Mouse (Mus musculus) midbrain, embryonic 11.5 days (tissue): ENCODE measurements at regions not wholly inside any gene's neighbourhood (a gene's known extent, or its start where the extent isn't known, plus 50 kb on each side); places are given as distances from the start of the nearest gene placed in this dataset.

ENCODE experiments used
- ATAC-seq: fragments of 200-750 bp; cut with Nextera tagmentation; 2 replicates; pipeline ENCODE4 v1.8.0; 2017; ENCODE audit warnings: moderate TSS enrichment, moderate library complexity; ENCODE audit not compliant: low FRiP score
- DNase-seq: peaks from one replicate; pipeline ENCODE4 v3.0.0; 2015; ENCODE audit warnings: low spot score; ENCODE audit errors: missing footprints
- H3K27ac ChIP-seq: fragments of 300-500 bp; sonication (generic); 2 replicates; pipeline ENCODE4 v1.5.1; 2014; ENCODE audit warnings: low read depth, low read length
- H3K27me3 ChIP-seq: fragments of 300-500 bp; sonication (generic); 2 replicates; pipeline ENCODE4 v1.6.1; 2014; ENCODE audit warnings: mild to moderate bottlenecking, low read length, moderate library complexity, mixed read lengths; ENCODE audit not compliant: control insufficient read depth, insufficient read depth
- H3K36me3 ChIP-seq: fragments of 300-500 bp; sonication (generic); 2 replicates; pipeline ENCODE4 v1.6.1; 2014; ENCODE audit warnings: mild to moderate bottlenecking, low read length, moderate library complexity, mixed read lengths; ENCODE audit not compliant: control insufficient read depth, insufficient read depth
- H3K4me1 ChIP-seq: fragments of 300-500 bp; sonication (generic); 2 replicates; pipeline ENCODE4 v1.6.1; 2014; ENCODE audit warnings: low read length; ENCODE audit not compliant: control insufficient read depth, insufficient read depth
- H3K4me2 ChIP-seq: fragments of 300-500 bp; sonication (generic); 2 replicates; pipeline ENCODE4 v1.6.1; 2014; ENCODE audit warnings: mild to moderate bottlenecking, moderate library complexity
- H3K4me3 ChIP-seq: fragments of 300-500 bp; sonication (generic); 2 replicates; pipeline ENCODE4 v1.5.1; 2014; ENCODE audit warnings: low read depth, low read length
- H3K9ac ChIP-seq: fragments of 300-500 bp; sonication (generic); 2 replicates; pipeline ENCODE4 v1.6.1; 2014; ENCODE audit warnings: low read length
- H3K9me3 ChIP-seq: fragments of 300-500 bp; sonication (generic); 2 replicates; pipeline ENCODE4 v1.6.1; 2016; ENCODE audit warnings: low read length; ENCODE audit not compliant: control insufficient read depth
- WGBS: fragments of 180-500 bp; shearing (Covaris S2); extraction: QIAGEN DNeasy Blood & Tissue Kit; methylation state at CpG from one replicate; pipeline ENCODE4 v1.1.7; 2014; 5-methylcytosine and 5-hydroxymethylcytosine counted together

DNA sequence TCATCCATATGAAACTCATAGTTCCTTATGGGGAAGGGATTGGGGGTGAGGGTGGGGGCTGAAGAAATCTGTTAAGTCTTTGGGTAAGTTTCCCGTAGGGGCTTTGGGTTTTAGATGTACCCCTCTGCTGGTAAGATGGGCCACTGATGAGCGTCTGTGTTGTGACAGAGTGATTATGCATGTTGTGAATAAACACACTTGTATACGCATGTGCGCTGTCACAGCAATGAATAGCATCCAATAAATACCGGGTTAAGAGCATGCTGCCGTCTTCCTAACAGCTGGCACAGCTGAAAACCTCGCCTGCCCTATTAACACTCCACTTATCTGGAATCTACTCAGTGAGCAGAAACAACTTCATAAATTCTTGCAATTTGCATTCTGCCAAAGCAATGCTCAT lies 337.0 kb downstream of the Igsf11 start:
- H3K4me3 ChIP-seq: no peak overlapping the region
- ATAC-seq: no peak
- H3K9me3 ChIP-seq: no peaks in the 10 kb centered on the region; the same call in 1 of the 2 replicates
- DNase-seq: no peak
- H3K9ac ChIP-seq: no peak overlapping the region
- 85% methylated on average over 7 of the region's 7 CpGs for WGBS
- H3K36me3 ChIP-seq: no peaks in the 10 kb centered on the region
- H3K4me1 ChIP-seq: peaks cover 3% of the 10 kb centered on the region
- H3K27ac ChIP-seq: no peak overlapping the region
- no peak overlapping the region for H3K4me2 ChIP-seq
- H3K27me3 ChIP-seq: no peaks in the 10 kb centered on the region

- Histone ChIP-seq H3K27ac (no peak overlapping the region), H3K4me2 (no peak overlapping the region), H3K9me3 (no peaks in the 10 kb centered on the region; the same call in 1 of the 2 replicates), H3K4me3 (no peak overlapping the region), H3K27me3 (no peaks in the 10 kb centered on the region), H3K36me3 (no peaks in the 10 kb centered on the region), H3K4me1 (peaks cover 3% of the 10 kb centered on the region), H3K9ac (no peak overlapping the region)
- DNase-seq (no peak), ATAC-seq (peak; percentile 62; the same call in 1 of the 2 replicates)
- 25% methylated on average over 3 of the region's 3 CpGs for WGBS
Observed at GRCm38 (mm10) chr16:39230439-39230838, 338.0 kb downstream of the Igsf11 start.

GRCm38 (mm10) chr16:39234290-39234689 lies 341.8 kb downstream of the Igsf11 start:
- H3K36me3 ChIP-seq: no peaks in the 10 kb centered on the region
- H3K4me3 ChIP-seq: no peak overlapping the region
- H3K9me3 ChIP-seq: no peaks in the 10 kb centered on the region
- ATAC-seq (no peak), DNase-seq (no peak)
- no peaks in the 10 kb centered on the region for H3K27me3 ChIP-seq
- peaks cover 3% of the 10 kb centered on the region for H3K4me1 ChIP-seq
- H3K9ac ChIP-seq: no peak overlapping the region
- no peak overlapping the region for H3K4me2 ChIP-seq
- H3K27ac ChIP-seq: no peak overlapping the region
- 93% methylated on average over 2 of the region's 2 CpGs for WGBS

DNA sequence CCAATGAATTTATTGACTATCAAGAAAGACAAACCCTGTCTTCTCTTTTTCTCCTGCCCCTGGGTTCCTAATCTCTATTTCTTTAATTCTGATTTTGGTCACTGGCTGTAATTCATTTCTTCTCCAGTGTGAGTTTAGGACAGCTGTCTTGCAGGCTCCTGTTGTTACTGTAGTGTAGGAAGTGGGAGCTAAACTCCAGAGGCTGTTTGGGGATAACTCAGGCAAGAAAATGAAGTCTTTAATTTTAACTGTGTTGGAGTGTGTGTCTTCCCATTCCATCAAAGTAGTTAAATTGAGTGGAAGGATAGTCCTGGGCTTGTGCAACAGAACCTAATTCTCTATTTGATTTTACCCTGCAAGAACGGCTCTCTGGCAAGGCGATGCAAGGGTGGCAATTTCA lies 381.0 kb downstream of the Igsf11 start:
- Histone ChIP-seq H3K36me3 (no peaks in the 10 kb centered on the region), H3K4me1 (no peaks in the 10 kb centered on the region), H3K9ac (no peak overlapping the region), H3K4me3 (no peak overlapping the region), H3K27ac (no peak overlapping the region), H3K9me3 (no peaks in the 10 kb centered on the region), H3K27me3 (no peaks in the 10 kb centered on the region), H3K4me2 (no peak overlapping the region)
- 88% methylated on average over 2 of the region's 2 CpGs for WGBS
- ATAC-seq (no peak), DNase-seq (no peak)

DNA sequence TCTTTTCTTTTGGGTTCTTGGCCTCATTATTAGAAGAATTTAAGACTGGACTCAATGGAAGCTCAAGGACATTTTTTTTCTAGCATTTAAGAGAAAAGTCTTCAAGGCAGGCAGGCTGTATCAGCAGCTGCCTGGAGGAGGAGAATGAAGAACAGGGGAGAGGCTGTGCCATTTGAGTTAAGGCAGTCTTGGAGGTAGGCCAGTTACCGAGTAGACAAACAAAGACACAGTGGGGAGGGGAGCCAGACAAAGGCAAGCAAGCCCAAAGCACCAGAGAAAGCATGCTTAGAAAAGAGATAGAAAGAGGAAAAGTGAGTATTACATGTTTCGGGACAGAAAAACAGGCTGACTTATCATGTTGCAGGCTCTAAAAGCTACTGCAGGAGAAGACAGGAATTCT lies 392.0 kb downstream of the Igsf11 start:
- H3K27ac ChIP-seq: no peak overlapping the region
- H3K9me3 ChIP-seq: no peaks in the 10 kb centered on the region
- H3K36me3 ChIP-seq: no peaks in the 10 kb centered on the region
- ATAC-seq (no peak), DNase-seq (no peak)
- 20% methylated on average over 2 of the region's 2 CpGs for WGBS
- H3K4me1 ChIP-seq: no peaks in the 10 kb centered on the region
- H3K27me3 ChIP-seq: no peaks in the 10 kb centered on the region
- H3K4me3 ChIP-seq: no peak overlapping the region
- H3K9ac ChIP-seq: no peak overlapping the region
- no peak overlapping the region for H3K4me2 ChIP-seq

DNA sequence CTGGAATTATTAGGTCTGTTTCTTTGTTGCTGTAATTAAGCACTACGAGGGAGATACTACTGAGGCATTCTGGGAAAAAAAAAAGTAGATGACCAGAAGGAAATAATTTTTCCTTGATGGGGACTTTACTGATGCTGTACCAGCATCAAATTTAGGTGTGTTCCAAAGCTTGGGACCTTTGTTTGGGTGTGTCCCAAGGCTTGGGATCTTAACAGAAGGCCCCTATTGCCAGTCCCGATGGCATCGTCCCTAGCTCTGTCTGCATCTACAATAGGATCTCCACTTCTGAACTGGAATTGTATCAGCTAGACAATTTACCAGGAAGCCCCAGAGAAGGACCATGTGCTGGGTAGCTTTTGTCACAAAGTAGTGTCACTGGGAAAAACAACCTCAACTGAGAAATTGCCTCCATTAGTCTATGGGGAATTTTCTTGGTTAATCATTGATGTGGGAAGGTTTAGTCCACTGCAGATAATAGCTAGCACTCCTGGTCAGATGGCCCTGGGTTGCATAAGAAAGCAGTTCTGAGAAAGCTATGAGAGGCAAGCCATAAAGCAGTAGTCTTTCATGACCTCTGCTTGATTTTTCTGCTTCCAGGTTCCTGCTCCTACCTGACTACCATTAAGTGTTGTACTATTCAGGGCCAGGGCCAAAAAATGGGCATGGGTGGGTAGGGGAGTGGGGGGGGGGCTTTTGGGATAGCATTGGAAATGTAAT lies 392.7 kb downstream of the Igsf11 start:
- H3K4me1 ChIP-seq: no peaks in the 10 kb centered on the region
- no peak overlapping the region for H3K4me2 ChIP-seq
- no peak overlapping the region for H3K9ac ChIP-seq
- WGBS: 90% methylated on average over 3 of the region's 3 CpGs
- DNase-seq (no peak), ATAC-seq (no peak)
- no peaks in the 10 kb centered on the region for H3K9me3 ChIP-seq
- H3K4me3 ChIP-seq: no peak overlapping the region
- H3K36me3 ChIP-seq: no peaks in the 10 kb centered on the region
- no peaks in the 10 kb centered on the region for H3K27me3 ChIP-seq
- no peak overlapping the region for H3K27ac ChIP-seq

GRCm38 (mm10) chr16:39286797-39287565 lies 394.5 kb downstream of the Igsf11 start:
- no peak overlapping the region for H3K4me2 ChIP-seq
- no peaks in the 10 kb centered on the region for H3K9me3 ChIP-seq
- no peaks in the 10 kb centered on the region for H3K27me3 ChIP-seq
- no peaks in the 10 kb centered on the region for H3K36me3 ChIP-seq
- DNase-seq: no peak
- no peak overlapping the region for H3K4me3 ChIP-seq
- no peak overlapping the region for H3K9ac ChIP-seq
- H3K4me1 ChIP-seq: no peaks in the 10 kb centered on the region
- ATAC-seq: no peak
- 64% methylated on average over 8 of the region's 8 CpGs for WGBS
- H3K27ac ChIP-seq: no peak overlapping the region

DNA sequence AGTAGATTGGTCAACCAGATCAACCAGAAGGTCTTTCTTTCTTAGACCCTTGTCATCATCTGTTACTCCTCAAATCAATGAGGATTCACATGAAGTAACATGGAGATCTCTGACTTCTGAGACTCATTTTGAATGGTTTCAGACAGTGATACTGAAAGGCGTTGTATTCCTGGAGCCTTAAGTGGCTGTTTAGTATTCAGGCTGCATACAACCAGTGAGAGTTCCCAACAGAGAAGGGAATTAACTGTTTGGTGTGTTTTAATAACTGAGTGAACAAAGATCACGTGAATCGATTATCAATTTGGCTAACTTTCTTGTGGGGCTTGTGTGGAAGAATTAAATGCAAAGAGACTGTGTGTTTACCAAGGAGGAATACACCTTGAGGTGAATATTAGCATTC lies 406.4 kb downstream of the Igsf11 start:
- H3K9ac ChIP-seq: no peak overlapping the region
- H3K4me1 ChIP-seq: peaks cover 10% of the 10 kb centered on the region
- no peak overlapping the region for H3K27ac ChIP-seq
- DNase-seq: no peak
- no peak for ATAC-seq
- H3K4me2 ChIP-seq: no peak overlapping the region
- no peak overlapping the region for H3K4me3 ChIP-seq
- WGBS: 78% methylated on average over 3 of the region's 3 CpGs
- H3K36me3 ChIP-seq: no peaks in the 10 kb centered on the region
- H3K27me3 ChIP-seq: no peaks in the 10 kb centered on the region
- no peaks in the 10 kb centered on the region for H3K9me3 ChIP-seq

DNA sequence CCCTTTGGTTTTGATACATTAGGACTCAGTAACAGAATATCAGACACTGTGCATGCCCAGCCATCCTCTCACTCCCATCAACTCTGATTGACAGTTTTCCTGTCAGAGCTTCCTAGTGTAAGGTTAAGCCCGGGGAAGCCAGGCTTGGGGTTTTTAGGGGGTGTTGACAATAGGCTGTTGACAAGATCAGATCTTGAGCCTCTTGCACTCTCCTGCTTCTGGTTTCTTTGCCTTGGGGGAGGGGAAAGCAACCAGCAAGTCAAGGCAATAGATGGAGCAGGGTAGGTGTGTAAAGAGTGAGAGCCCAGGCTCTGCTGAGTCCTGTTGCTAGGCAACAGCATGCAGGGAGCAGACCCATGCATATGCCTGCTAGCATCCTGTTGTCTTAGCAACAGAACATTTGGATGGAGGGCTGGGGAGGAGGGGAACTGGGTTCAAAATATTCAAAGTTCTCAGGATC lies 410.5 kb downstream of the Igsf11 start:
- Histone ChIP-seq H3K4me3 (no peak overlapping the region), H3K27ac (peak overlapping the region; percentile 25; the same call in 1 of the 2 replicates), H3K9me3 (no peaks in the 10 kb centered on the region), H3K9ac (no peak overlapping the region), H3K27me3 (no peaks in the 10 kb centered on the region), H3K4me1 (peaks cover 10% of the 10 kb centered on the region), H3K36me3 (no peaks in the 10 kb centered on the region), H3K4me2 (no peak overlapping the region)
- ATAC-seq: peak; percentile 99
- 3% methylated on average over 1 of the region's 1 CpGs for WGBS
- DNase-seq: peak; percentile 89
